Mouse (Mus musculus): ENCODE measurements at regions not wholly inside any gene's neighbourhood (a gene's known extent, or its start where the extent isn't known, plus 50 kb on each side); places are given as distances from the start of the nearest gene placed in this dataset.

DNA sequence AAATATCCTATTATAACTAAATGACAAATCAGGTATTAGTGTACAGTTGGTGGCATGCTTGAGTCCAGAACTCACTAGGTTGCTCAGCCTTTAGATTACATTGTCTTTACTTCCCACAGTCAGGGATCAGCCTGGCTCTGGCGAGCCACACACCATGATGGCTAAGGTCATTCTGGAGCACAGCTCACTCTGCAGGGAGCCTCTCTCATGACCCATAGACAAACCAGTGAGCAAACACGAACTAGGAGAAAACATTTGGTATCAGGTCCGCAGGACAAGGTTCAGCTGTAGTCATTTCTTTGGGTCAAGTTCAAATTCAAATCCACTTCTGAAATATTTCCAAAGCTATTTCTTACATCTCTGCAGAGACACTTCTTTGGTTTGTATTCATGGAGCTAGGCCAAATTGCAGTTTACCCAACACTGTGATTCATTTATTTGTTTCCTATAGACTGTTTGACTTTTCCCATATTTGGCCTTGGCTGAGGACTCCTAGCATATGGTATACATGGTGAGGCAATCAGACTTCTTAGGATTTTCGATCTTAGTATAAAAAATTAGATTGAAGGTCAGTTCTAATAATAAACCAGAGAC lies 64.5 kb upstream of the Eed start:
- TF ChIP-seq CTCF (IDR thresholded peaks at IDR 0.05; ENCODE audit: insufficient read depth, low read length) (no peak), POLR2A (IDR thresholded peaks at IDR 0.05; ENCODE audit: borderline replicate concordance, extremely low read depth, low read depth, low read length) (no peak)

Measured in lung, adult 2 months (tissue).